Mouse (Mus musculus) urinary bladder, postnatal 25 days (tissue): ENCODE measurements at regions not wholly inside any gene's neighbourhood (a gene's known extent, or its start where the extent isn't known, plus 50 kb on each side); places are given as distances from the start of the nearest gene placed in this dataset.
"Not testable (repeated sequence)": the region's sequence is repeated elsewhere in the genome, so short reads cannot be mapped to it uniquely, and the experiment has no call there.

Experiments
- DNase-seq: peaks from one replicate; pipeline ENCODE4 v3.0.0; 2022; ENCODE audit warnings: low spot score

DNA sequence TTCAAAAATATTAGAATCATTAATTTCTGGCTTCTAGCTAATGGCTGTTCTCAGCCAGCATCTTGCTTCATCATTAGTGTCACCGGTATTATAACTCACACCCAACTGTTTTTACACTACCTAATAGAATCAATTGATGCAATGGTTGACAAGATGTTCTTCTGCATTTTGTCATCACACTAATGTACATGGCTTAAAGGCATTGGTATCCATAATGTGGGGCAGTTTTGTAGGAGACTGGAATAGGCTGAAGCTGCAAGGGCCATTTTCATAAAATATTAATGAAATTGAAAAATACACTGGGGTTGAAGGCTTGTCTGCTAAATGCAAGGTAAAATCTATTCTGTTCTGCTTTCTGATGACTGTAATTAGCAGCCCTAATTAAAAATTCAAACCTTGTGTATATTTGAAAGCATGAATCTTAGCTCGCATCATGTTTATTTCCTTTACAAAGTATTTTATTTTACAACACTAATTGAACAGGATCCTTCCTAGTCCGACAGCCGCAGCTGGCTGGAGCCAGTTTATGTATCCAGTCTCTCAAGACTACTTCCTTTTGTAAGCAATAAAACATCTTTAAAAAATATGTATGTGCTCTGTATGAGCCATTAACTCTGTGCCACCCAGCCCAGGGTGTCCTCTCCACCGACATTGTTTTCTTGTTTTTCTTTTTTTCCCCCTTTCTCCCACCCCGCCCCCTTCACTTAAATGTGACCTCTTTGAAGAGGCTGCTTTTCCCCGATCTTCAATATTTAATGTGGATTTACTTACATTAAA is 259.6 kb downstream of the Pou4f1 start:
- no peak for DNase-seq

GRCm38 (mm10) chr14:104206602-104207001 is 261.2 kb downstream of the Pou4f1 start:
- DNase-seq = no peak

- no peak for DNase-seq
Observed at GRCm38 (mm10) chr14:104203239-104203986, 264.4 kb downstream of the Pou4f1 start.

DNA sequence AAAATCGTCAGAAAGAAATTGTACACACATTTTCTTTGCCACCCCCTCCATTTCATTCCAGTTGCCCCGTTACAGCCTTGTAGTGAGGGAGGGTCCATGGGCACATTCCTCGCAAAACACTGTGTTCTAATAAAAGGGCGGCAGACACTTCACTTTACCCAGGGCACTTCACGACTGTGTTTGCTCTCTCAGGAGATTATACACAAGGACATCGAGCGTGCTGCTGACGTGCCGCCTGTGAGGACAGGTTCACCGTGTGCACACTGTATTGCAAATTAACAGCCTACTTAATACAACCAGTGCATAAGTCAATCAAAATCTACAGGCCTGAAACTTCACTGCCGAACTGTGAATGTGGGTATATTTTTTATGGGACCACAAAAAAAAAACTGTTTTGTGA is 274.6 kb downstream of the Pou4f1 start:
- DNase-seq = no peak

GRCm38 (mm10) chr14:104175122-104175521 is 292.7 kb downstream of the Pou4f1 start:
- no peak for DNase-seq

- no peak for DNase-seq
Observed at GRCm38 (mm10) chr14:104146841-104147240, 302.6 kb upstream of the Ednrb start.

- no peak for DNase-seq
Observed at GRCm38 (mm10) chr14:104145395-104145794, 301.2 kb upstream of the Ednrb start.

GRCm38 (mm10) chr14:104114986-104115951 is 271.1 kb upstream of the Ednrb start:
- no peak for DNase-seq

DNA sequence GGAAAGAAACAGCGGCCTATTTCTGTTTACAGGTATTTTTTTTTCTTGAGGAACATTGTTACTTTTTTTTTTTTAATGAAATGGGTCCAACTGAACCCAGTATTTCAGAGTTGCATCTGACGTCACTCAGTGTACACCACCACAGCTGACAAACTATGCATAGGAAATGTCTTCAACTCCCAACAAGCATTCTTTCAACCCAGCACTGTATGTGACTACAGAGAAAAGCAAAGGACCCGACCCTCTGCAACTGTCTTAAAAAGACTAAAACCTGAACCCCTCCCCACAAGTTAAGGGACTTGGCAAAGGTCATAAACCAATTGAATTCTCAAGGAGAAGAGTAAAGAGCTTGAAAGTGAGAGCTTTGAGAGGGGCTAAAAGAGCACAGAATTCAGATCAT is 270.0 kb upstream of the Ednrb start:
- DNase-seq = no peak

GRCm38 (mm10) chr14:104113448-104113847 is 269.2 kb upstream of the Ednrb start:
- no peak for DNase-seq

DNA sequence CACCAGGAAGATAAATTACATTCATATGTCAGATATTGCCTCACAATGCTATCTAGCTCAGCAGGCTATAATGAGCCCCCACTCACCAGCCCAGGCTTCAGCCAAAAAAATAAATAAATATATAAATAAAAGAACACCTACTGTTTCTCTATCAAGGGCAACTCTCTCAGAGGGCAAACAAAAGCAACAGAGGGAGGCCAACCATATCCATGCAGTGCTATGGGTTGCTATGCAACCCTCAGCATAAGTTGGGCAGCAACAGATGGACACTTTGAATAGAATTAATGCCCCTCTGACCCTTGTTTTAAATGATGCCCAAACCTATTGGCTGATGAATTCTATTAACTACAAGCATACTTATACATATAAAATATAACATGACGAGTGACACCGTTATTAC is 242.2 kb upstream of the Ednrb start:
- DNase-seq = no peak

DNA sequence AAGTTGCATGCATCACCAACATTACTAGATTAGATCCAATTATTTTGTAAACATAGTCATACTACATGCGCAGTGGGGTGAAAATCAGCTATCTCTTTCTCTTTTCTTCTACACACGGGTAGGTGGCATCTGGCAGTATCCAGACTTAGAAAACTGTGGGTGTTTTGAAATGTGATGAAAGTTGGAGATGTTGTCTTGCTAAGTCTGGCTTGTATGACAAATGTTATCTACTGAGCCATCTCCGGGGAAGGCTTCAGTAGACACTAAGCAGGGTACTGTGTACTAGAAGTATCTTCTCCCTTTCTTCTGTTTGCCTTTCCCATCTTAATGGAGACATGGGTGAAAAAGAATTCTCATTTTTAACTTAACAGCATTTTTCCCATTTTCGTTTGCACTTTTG is 220.0 kb upstream of the Ednrb start:
- DNase-seq = not testable (repeated sequence)

- no peak for DNase-seq
Observed at GRCm38 (mm10) chr14:104053697-104054096, 209.5 kb upstream of the Ednrb start.

DNA sequence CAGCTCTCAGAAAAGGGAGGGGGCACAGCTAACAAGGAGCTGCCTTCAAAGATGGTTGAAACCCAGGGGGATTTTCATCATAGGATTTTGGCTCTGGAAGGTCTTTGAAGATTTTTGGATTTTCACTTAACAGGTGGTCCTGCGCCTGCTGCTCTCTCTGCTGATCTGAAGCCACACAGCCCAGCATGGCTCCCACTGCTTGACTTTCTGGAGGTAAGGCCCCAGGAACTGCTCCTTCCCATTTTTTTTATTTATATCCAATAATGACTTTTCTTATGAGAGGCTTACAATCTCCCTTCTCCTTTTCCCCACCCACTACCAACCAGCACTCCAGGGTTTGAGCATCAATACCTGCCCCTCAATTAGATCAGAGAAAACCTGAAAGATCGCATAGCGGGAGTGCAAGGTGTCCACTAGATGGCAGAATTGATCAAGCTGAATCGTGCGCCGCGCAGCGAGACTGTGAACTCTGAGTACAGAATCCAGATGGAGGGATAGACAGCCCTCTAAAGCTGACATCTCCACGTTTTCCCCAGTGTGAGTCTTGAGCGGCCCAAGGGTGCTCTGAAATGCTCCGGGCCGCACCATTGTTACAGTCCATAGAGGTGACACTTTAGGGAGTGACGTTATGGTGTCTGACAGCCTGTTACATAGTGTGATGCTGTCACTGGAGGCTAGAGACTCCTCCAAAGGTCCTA is 194.6 kb upstream of the Ednrb start:
- DNase-seq = peak; percentile 20

DNA sequence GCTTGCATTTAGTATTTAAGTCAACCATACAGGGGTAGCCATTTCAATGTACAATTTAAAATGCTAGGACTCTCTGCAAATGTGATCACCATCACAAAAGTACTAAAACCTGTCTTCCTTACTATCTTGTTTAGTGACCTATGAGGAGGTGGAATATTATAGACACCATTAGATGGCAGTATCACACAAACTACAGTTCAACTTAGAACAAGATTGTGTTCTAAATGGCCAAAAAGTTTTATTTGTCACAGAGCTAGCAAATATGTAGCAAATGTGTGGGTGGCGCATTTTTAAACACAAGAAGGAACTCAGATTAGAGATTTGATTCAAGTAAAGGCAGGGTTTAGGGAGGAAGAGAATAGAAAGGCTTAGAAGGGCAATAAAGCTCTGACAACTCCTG is 189.4 kb upstream of the Ednrb start:
- DNase-seq = no peak

GRCm38 (mm10) chr14:104030784-104031470 is 186.7 kb upstream of the Ednrb start:
- no peak for DNase-seq

GRCm38 (mm10) chr14:104029668-104030530 is 185.7 kb upstream of the Ednrb start:
- DNase-seq = no peak

DNA sequence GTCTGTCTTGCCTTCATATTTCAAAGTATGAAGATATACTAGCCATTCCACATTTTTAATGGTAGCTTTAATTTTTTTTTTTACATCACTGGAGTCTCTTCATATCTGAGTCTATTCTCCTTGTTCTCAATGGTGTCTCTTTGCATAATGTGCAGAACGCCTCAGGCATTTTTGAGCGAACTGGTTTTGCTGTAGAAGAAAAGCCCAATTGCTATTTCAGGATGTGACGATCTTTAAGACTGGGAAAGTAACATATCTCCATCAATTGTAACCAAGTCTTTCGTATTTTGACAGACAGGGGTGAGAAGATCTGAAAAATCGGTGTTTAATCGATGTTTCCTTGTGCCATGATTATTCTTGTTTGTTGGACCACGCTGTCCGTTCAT is 183.7 kb upstream of the Ednrb start:
- DNase-seq = no peak

DNA sequence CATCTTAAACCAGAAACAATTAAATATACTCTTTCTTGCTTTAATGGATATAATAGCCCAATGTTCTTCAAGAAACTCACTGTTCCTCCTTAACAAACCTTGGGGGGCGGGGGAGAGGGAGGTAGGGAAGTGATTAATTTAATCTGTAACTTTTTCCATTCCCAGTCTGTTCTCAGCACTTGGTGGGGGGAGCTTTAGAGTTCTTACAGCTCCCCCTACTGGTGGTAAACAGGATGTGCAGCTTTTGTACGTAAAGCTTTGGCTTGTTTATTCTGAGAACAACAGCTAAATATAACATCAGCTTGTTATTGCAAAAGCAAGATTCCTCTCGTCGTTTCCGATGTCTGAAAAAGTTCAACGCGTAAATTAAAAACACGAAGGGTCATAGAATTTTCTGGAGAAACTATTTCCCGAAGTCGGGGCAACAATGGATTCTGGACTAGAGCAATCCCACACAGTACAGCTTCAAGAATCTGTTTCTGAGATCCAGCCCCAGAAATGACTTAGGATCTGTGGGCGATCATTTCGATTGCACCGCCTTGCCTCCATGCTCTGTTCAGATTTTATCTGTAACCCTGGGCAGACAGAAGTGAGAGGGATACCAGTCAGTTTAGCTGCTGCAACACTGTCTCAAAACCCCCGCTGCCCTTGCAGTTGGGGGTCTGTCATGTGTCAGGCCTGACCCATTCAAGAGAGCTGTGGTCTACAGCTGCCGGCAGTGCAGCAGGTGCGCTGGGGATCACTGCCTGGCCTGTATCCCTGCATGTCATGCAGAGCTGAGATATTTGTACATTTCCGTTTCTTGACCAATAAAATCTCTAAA is 183.1 kb upstream of the Ednrb start:
- DNase-seq = peak; percentile 11
